Mouse (Mus musculus) thymus, adult 2 months (tissue): Measurements from ENCODE around the gene Upp2.

ENCODE experiments used
- CTCF ChIP-seq: fragments of 200-500 bp; IDR thresholded peaks from 2 replicates; pipeline ENCODE4 v1.5.1; 2012; ENCODE audit warnings: mild to moderate bottlenecking, control low read depth, low read length, moderate library complexity, borderline replicate concordance; ENCODE audit not compliant: control insufficient read depth, poor library complexity, insufficient read depth; ENCODE audit errors: extremely low read depth
- POLR2A ChIP-seq: fragments of 200-500 bp; IDR thresholded peaks from 2 replicates; pipeline ENCODE4 v1.6.1; 2012; ENCODE audit warnings: mild to moderate bottlenecking, low read length, control low read depth, moderate library complexity; ENCODE audit not compliant: control insufficient read depth, poor library complexity, insufficient read depth; ENCODE audit errors: extremely low read depth

GRCm38 (mm10) chr2:58589637-58590036, 22.5 kb downstream of the Upp2 start:
- TF ChIP-seq POLR2A (no peak), CTCF (no peak)
